Mouse (Mus musculus): ENCODE measurements around the gene Fbxl17. TPM values are rescaled to one million over a fixed set of nuclear protein-coding genes. Genes with fewer than 3 reads are reported as not detected.

Gene Fbxl17
- total RNA-seq, 2 experiments from 2014 or later = 53.7 to 55.0 TPM

- no peak for DNase-seq (ENCODE audit: low spot score in 2 of 2)
Measured at GRCm38 (mm10) chr17:63061786-63062185, 438.0 kb downstream of the Fbxl17 start.

DNA sequence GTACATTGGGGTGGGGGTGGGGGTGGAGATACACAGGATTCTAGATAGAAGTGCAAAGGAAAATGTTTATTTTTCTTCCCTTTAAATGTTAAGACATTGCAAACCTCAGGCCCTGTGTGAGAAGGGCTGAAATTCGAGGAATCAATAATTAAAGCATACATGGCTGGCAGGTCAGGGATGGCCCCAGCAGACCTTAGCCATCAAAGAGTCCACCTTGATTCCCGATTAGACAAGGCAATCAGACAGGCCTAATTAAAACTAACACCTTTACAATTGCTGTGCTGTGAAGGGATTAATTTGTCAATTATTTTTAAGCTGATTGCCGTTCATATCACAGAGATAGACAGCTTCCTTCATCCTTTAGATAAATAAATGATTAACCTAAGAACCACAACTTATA is 439.0 kb downstream of the Fbxl17 start:
- DNase-seq (ENCODE audit: low spot score in 2 of 2) = no peak

- DNase-seq (ENCODE audit: low spot score in 2 of 2) = peak; percentile 21 to 76
Measured at GRCm38 (mm10) chr17:63057740-63058388, 442.0 kb downstream of the Fbxl17 start.

DNA sequence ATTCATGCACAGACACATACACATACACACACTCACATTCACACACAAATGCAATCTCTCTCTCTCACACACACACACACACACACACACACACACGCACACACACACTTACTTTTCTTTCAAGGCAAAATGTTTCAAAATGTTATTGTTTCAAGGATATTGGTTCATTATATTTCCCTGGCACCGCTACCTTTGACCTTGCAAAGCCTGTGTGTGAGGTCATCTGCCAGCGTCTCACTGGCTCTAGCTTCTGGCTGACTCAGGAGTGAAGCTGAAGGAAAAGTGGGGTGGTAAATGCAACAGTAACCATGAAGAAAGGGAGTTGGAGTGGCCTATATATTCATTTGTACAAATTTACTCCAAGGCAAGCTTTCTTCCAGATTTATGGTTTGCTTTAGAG is 442.8 kb downstream of the Fbxl17 start:
- DNase-seq (ENCODE audit: low spot score in 2 of 2) = no peak

DNA sequence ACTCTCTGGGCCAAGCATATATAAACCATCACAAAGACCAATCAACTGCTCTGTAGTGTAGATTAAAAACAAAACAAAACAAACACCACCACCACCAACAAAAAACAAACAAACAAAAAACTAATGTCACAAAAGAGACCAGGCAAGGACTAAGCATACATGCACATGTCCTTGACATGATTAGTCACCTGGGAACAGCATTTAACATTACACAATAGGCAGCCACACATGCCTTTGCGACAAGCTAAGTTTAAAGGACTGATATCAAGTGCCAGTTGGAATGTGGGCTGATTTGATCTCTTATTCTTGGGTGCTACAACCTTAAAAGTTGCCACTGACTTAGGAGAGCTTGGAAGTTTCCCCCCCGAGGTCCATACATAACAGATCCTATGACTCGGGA is 446.5 kb downstream of the Fbxl17 start:
- no peak for DNase-seq (ENCODE audit: low spot score in 2 of 2)

- no peak for DNase-seq (ENCODE audit: low spot score in 2 of 2)
Measured at GRCm38 (mm10) chr17:63046401-63046800, 453.4 kb downstream of the Fbxl17 start.

DNA sequence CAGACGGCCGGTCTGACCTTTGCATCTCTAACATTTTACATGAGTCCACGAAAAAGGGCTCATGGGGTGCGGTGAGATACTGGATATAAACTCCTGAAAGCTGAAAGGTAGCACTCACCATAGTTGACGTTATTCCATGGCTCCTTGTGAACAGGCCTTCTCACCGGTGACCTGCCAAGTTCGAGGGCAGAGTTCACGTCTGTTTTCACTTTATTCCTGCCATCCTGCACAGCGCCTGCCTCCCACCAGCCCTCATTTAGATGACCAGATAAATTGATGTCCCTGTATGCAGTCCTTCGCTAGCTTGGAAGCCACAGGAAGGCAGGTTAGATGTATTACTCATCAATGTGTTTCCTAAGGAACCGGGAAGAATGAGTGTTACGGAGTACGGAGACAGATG is 454.5 kb downstream of the Fbxl17 start:
- DNase-seq (ENCODE audit: low spot score in 2 of 2) = no peak

DNA sequence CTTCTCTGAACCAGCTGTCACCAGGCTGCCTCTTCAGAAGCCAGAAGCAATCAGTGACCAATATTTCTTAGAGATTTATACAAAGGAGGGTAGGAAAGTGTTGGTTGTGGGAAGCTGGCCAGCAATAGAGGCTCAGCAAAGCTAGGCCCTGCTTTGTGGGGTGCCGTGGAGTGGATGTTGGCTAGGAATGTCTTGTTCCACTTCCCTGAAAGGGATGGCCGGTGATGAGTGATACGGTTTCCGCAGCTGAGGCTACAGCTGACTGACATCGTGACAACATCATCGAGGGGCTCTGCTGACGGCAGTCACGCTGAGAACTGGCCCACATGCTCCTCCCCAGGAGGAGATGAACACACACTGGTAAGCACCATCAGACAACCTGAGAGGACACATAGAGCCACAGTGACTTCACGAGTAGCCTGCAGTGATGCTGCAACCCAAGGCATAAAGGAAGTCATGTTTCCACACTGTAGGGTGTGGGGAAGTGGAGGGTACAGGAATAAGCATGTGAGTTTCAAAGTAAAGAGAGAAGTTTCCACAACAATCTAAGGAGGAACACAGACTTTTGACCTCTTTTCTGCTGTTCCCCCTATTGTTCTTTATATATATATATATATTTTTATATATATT is 456.7 kb downstream of the Fbxl17 start:
- no peak for DNase-seq (ENCODE audit: low spot score in 2 of 2)

- no peak for DNase-seq (ENCODE audit: low spot score in 2 of 2)
Measured at GRCm38 (mm10) chr17:63037562-63037961, 462.3 kb downstream of the Fbxl17 start.

GRCm38 (mm10) chr17:63033141-63033540 is 466.7 kb downstream of the Fbxl17 start:
- no peak for DNase-seq (ENCODE audit: low spot score in 2 of 2)

- DNase-seq (ENCODE audit: low spot score in 2 of 2) = no peak
Measured at GRCm38 (mm10) chr17:63029105-63029504, 470.7 kb downstream of the Fbxl17 start.

GRCm38 (mm10) chr17:63025238-63025637 is 474.6 kb downstream of the Fbxl17 start:
- DNase-seq (ENCODE audit: low spot score in 2 of 2) = no peak

GRCm38 (mm10) chr17:63017605-63018167 is 482.1 kb downstream of the Fbxl17 start:
- peak in 1 of 2 experiments; percentile 34 for DNase-seq (ENCODE audit: low spot score in 2 of 2)

GRCm38 (mm10) chr17:63012571-63012923 is 487.3 kb downstream of the Fbxl17 start:
- DNase-seq (ENCODE audit: low spot score in 2 of 2) = no peak

- peak; percentile 49 to 77 for DNase-seq (ENCODE audit: low spot score in 2 of 2)
Measured at GRCm38 (mm10) chr17:63011893-63012570, 487.8 kb downstream of the Fbxl17 start.

- DNase-seq (ENCODE audit: low spot score in 2 of 2) = no peak
Measured at GRCm38 (mm10) chr17:63010830-63011229, 489.0 kb downstream of the Fbxl17 start.

DNA sequence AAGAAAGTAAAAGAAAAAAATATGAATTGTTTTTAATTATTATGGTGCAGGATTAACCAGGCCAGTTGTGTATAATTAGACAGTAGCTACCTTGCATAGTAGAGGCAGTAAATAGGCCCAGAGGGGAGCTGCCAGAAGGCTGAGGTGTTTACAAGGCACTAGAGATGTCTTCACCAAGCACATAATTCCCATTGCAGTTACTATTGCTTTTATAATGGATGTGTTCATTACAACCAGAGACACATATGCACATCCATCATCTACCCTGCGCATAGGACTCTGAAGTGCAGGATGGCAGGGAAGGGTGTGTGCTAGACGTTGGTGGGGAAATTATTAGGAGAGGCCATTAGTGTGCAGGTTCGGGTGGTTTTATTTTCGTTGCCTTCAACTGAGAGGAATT is 491.0 kb downstream of the Fbxl17 start:
- no peak for DNase-seq (ENCODE audit: low spot score in 2 of 2)

DNA sequence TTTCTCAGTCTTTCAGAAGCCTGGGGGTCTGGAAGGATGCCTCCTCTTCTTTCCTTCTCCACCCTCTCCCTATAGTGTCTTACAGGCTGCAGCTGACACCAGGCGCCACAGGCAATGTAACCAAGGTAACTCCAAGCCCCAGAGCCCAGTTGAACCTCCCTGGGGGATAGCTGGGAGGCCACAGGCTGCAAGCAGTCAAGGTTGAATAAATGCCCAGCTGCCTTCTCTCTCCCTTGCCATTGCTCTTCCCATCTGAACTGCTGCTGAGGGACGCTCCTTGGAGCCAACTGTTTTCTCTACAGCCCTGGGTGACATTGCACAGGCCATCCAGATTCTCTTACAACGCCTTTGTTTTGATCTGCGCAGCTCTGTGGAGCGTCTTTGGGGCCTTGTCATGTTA is 491.5 kb downstream of the Fbxl17 start:
- no peak for DNase-seq (ENCODE audit: low spot score in 2 of 2)

DNA sequence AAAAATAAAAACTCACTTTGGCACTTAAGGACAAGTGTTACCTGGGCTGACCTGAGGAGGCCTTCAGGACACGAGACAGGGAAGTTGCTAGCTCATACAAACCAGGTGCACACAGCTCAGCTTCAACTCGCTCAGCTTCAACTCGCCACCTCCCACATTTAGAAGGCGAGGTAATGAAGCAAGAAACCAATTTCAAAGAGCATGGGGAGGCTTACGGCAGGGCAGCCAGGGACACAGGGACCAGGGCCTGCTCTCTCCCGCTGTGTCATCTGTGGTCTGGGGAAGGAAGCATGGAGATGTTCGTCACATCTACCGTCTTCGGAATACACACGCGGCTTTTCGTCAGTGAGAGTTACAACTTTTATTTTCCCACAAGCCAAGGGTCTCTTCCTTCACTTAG is 491.9 kb downstream of the Fbxl17 start:
- no peak for DNase-seq (ENCODE audit: low spot score in 2 of 2)

All from layer of hippocampus, adult 18-20 months (tissue).